Mouse (Mus musculus): ENCODE measurements around the gene Zfp992.
"Not testable (repeated sequence)": the region's sequence is repeated elsewhere in the genome, so short reads cannot be mapped to it uniquely, and the experiment has no call there.

Zfp992 gene

GRCm38 (mm10) chr4:146448950-146449349 lies at the start of gene Zfp992:
Gene Zfp992 (plus strand): TSS chr4:146449023.
- not testable (repeated sequence) for DNase-seq

DNA sequence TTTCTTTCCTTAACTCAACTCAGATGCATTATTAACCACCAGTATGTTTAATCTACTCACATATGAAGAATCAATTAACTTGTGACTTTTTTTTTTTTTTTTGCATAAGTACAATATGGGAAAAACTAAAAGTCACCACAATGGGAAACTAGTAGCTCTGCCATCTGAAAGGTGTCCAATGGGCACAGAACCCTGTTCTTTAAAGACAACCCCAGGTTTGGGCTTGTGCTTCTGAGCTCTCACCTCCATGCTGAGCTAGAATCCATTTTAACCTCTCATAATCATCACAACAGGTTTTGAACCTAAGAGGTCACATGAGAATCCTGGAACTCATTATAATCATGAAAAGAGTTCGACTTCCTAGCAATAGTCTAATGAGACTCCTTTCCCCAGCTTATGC lies 19.4 kb upstream of the Zfp992 start:
- DNase-seq: not testable (repeated sequence)

DNA sequence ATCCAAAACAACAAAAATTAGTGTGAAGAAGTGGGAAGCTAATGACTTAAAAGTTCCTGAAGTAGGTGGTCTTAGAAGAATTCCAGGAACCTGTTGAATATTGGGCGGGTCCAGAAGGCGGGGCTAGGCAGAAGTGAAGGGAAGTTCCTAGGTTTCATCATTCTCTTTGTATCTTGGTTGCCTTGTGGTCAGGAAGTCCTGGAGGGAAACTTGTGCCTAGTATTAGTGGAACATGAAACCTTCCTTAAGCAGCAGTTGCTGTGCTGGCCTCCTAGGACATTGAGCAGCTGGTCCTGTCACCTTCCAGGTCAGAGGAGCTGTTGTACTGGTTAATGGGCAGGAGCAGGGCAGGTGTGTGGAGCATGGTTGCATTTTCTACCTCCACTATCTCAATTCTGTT lies 17.9 kb upstream of the Zfp992 start:
- not testable (repeated sequence) for DNase-seq

DNA sequence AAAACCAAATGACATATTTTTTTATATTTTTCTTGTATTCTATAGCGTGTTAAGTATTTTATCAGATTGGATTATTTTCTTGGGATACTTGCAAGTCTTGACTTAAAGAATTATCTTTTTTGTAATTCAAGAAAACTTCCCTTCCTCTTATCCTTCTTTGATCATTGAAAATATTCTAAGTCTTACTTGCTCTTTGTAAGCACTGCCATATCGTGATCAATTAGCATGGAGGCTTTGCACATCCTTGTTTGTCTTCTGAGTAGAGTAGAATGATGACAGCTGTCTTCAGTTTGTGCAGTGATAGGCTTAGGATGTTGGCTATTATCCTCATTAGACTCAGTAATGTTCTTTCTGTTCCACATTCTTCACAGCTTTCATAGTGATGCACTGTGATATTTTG lies 13.3 kb upstream of the Zfp992 start:
- not testable (repeated sequence) for DNase-seq

GRCm38 (mm10) chr4:146437256-146437655 lies 11.6 kb upstream of the Zfp992 start:
- DNase-seq: not testable (repeated sequence)

DNA sequence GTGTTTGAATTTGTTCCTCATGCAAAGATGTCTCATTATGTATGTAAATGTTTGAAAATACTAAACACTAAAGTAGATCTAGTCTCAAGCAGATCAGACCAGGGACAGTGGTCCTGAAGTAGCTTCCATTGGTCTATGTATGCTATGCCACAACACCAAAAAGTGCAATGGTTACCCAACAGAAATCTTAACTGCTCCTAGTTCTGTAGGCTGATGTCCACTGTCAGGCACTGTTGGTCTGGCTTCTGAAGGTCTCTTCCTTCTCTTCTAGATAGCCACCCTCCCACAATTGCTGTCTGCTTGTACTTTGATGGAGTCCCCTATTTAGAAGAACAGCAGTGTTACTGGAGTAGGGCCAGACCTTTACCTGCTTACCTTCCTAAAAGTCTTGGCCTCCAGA lies 4.5 kb upstream of the Zfp992 start:
- DNase-seq: not testable (repeated sequence)

DNA sequence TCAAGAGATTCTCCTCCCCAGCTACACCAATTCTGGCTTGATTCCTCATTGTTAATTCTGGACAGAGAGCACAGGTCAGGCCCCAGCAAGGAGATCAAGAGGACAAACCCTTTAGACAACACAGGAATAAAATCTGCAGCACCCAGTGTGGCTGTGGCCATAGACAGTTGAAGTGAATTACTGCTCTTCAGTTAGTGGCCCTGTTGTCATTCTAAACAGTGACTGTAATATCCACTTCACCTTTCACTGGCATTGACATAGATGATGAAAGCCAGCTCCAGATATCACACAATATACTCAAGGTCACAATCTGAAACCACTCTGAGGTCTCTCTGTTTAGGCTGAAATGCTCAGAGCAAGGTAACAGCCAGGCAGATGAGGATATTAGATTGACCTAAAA lies 3.7 kb upstream of the Zfp992 start:
- DNase-seq: not testable (repeated sequence)

DNA sequence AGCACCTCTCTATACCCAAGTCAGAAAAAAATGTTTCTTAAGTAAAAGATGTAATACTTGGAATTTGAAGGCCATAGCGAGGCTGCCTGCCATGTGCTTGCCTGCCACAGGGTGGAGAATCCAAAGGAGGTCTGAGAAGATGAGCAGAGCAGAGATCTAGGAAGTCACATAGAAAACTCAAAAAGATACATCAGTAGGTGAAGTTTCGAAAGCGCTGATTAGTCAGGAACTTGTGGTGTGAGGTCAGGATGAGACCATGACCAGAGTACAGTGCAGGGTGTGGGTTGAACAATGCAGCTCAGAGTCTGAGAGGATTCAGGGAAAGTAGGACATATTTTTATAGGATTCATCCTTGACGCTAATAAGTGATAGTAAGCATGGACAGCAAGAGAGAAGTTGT lies 2.7 kb upstream of the Zfp992 start:
- not testable (repeated sequence) for DNase-seq

GRCm38 (mm10) chr4:146447016-146447415 lies 1.8 kb upstream of the Zfp992 start:
- DNase-seq: not testable (repeated sequence)

- not testable (repeated sequence) for DNase-seq
These were observed 888 bp downstream of the Zfp992 start for GRCm38 (mm10) chr4:146449711-146450110.

DNA sequence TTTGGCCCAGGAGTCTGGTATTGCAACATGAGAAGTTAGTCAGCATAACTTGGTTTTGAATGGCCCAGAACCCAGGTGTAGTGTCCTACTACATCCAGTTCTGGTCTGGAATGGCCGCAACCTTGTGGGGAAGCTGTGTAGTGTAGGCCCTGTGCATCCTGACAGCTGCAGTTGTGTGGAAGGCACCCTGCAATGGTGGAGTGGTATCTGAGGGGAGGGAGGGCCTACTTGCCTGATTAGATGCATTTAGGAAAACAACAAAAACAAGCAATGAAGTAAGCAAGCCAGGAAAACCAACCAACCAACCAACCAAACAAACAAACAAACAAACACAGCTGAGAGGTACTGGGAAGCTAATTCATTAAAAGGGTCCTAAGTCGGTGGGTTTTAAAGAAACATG lies 3.8 kb downstream of the Zfp992 start:
- not testable (repeated sequence) for DNase-seq

GRCm38 (mm10) chr4:146454170-146454569 lies 5.3 kb downstream of the Zfp992 start:
- not testable (repeated sequence) for DNase-seq

GRCm38 (mm10) chr4:146454896-146455295 lies 6.1 kb downstream of the Zfp992 start:
- no peak for DNase-seq

DNA sequence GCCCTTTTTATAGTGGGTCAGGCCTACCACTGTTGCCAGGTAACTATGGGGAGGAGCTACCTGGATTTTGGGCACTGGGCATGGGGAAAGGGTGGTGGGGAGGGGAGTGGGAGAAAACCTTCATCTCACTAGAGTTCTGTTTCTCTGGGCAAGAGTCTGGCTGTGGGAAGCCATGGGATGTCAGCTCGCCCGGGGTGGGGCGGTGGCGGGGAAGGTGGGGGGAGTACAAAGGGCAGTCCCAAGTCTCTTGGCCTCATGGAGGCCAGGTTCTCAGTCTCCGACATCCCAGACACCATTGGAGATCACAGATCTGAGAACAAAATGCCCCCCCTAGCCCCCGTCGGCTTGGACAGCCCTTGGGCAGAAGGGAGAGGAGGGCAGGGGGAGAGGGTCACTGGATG lies 6.5 kb downstream of the Zfp992 start:
- DNase-seq: no peak

DNA sequence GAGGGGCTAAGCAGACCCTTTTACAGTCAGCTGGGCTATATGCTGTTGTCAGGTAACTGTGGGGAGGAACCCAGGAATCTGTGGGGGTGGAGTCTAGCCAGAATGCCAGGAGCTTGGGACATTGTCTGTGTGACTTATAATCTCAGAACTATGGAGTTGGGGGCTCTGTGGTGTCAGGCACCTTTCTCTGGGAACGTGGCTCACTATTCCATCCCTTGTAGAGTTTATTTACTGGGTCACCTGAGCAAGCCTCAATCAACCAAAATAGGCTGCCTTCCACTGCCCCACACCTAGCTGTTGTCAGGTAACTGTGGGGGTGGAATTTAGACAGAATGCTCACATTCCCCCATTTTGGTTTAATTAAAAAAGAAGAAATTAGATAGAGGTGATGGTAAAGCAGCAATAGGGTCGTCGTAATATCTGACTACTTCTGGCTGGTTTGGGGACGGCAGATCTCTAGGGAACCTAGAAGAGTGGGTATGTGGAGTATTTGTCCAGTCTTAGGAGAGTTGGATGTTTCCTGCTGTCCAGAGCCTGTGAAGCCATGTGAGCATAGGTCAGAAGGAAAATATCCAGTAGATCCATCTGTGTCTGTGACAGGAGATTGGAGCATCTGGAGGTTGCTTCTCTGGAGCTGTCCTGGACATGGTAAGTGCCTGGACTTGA lies 7.4 kb downstream of the Zfp992 start:
- DNase-seq: no peak

DNA sequence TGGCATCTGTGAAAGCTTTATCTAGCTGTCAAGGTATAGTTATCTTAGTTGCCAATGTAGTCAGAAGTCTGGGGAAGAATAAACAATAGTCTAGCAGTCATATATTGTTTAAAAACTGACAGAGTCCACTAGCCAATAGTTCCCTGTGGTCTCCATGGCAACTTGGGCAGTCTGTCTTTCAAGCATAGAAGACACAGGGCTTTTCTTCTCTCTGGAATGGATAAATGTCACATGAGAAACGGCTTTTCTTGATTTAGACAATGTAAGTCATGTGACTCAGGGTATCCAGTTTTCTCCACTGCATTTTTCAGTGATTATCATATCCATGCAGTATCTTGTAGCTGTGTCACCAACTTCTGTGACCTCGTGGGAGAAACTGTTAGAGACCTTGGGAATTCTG lies 8.3 kb downstream of the Zfp992 start:
- DNase-seq: no peak

- DNase-seq: no peak
These were observed 8.9 kb downstream of the Zfp992 start for GRCm38 (mm10) chr4:146457720-146458119.

DNA sequence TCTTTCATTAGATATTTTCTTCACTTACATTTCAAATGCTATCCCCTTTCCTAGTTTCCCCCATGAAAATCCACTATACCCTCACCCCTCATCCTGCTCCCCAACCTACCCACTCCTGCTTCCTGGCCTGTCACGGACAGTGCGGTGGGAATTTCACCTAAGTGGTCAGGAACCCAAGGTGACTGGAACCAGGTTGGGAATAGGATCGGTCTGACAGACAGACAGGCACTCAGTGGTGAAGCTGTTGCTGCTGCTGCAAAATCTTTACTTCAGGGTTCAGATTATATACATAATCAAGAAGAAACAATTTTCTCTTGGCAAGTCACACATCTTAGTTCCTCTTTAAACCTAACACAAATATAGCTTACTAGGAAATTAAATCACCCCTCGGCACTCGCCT lies 11.0 kb downstream of the Zfp992 start:
- DNase-seq: not testable (repeated sequence)

DNA sequence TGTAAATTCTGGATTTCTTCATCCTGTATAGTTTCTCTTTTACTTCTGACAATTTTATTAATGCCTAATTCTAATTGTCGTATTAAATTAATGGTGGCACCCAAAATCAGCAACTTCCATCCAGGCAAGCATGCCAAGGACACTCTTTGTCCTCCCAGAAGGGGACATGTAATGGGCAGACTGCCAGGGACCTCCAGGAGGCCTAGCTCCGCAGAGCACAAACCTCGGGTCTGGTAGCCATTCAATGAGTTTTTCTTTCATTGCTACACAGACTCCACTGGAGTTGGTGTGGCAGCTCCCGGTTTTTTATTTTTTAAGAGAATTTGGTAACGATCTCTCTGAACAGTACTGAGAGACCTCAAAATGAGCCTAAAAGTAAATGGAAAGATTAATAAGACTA lies 11.9 kb downstream of the Zfp992 start:
- DNase-seq: not testable (repeated sequence)

- DNase-seq: not testable (repeated sequence)
These were observed 15.0 kb downstream of the Zfp992 start for GRCm38 (mm10) chr4:146463649-146464351.

GRCm38 (mm10) chr4:146469984-146470383 lies 21.2 kb downstream of the Zfp992 start:
- DNase-seq: not testable (repeated sequence)

- not testable (repeated sequence) for DNase-seq
These were observed 25.4 kb downstream of the Zfp992 start for GRCm38 (mm10) chr4:146474181-146474580.

GRCm38 (mm10) chr4:146474716-146475676 lies 26.2 kb downstream of the Zfp992 start:
- not testable (repeated sequence) for DNase-seq
